Mouse (Mus musculus): Measurements from ENCODE around the gene Prkag2. TPM values are rescaled to one million over a fixed set of nuclear protein-coding genes. Genes with fewer than 3 reads are reported as not detected.

Gene Prkag2
- polyA plus RNA-seq, 1 experiment from 2014 or later: 21.7 TPM

GRCm38 (mm10) chr5:24927706-24928105, 172.7 kb downstream of the Prkag2 start:
- no peaks in the 10 kb centered on the region for H3K36me3 ChIP-seq
- 33% methylated on average over 8 of the region's 8 CpGs for WGBS
- H3K9ac ChIP-seq: no peak overlapping the region
- no peak for ATAC-seq (ENCODE audit: insufficient number of reproducible peaks, low FRiP score, low TSS enrichment, low read depth)
- H3K27ac ChIP-seq: no peak overlapping the region
- H3K4me3 ChIP-seq: no peak overlapping the region
- H3K9me3 ChIP-seq: no peaks in the 10 kb centered on the region
- H3K4me1 ChIP-seq: no peaks in the 10 kb centered on the region
- H3K27me3 ChIP-seq: no peaks in the 10 kb centered on the region
- no peak overlapping the region for H3K4me2 ChIP-seq

GRCm38 (mm10) chr5:24919155-24919554, 181.3 kb downstream of the Prkag2 start:
- Histone ChIP-seq H3K4me3 (no peak overlapping the region), H3K4me1 (no peaks in the 10 kb centered on the region), H3K4me2 (no peak overlapping the region), H3K36me3 (no peaks in the 10 kb centered on the region), H3K9me3 (no peaks in the 10 kb centered on the region), H3K27me3 (no peaks in the 10 kb centered on the region), H3K27ac (no peak overlapping the region), H3K9ac (no peak overlapping the region)
- no peak for ATAC-seq (ENCODE audit: insufficient number of reproducible peaks, low FRiP score, low TSS enrichment, low read depth)
- 87% methylated on average over 1 of the region's 1 CpGs for WGBS

DNA sequence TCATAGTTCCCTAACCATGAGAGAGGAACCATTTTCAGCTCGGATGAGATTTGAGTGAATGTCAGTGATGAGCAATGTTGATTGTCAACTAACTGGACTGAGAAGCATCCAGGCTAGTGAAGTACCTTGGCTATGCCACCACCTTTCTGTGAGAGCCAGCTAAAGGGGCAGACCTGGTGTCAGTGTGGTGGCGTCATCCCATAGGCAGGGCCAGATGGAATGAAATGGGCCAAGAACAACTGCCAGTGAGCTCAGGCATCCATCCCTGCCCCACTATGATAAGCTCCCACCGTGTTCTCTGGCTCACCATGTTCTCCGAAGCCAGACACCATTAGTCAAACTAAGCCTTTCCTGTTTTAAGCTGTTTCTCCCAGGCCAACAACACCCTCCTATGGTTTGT, 183.9 kb downstream of the Prkag2 start:
- Histone ChIP-seq H3K4me1 (no peaks in the 10 kb centered on the region), H3K36me3 (no peaks in the 10 kb centered on the region), H3K9ac (no peak overlapping the region), H3K27me3 (no peaks in the 10 kb centered on the region), H3K9me3 (no peaks in the 10 kb centered on the region), H3K4me2 (no peak overlapping the region), H3K27ac (no peak overlapping the region), H3K4me3 (no peak overlapping the region)
- 79% methylated on average over 4 of the region's 4 CpGs for WGBS
- no peak for ATAC-seq (ENCODE audit: insufficient number of reproducible peaks, low FRiP score, low TSS enrichment, low read depth)

DNA sequence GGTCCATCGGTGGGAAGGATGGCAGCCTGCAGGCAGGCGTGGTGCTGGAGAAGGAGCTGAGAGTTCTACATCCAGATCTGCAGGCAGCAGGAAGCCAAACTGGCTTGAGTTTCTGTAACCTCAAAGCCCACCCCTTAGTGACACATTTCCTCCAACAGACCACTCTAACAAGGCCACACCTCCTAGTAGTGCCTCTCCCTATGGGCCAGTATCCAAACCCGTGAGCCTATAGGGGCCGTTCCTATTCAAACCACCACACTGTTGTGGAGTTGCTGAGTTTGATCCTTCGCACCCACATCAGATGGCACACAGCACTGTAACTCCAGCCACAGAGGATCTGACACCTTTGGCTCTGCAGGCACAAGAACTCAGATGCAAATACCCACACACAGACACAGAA, 185.3 kb downstream of the Prkag2 start:
- ATAC-seq (ENCODE audit: insufficient number of reproducible peaks, low FRiP score, low TSS enrichment, low read depth): no peak
- H3K4me1 ChIP-seq: no peaks in the 10 kb centered on the region
- no peak overlapping the region for H3K4me2 ChIP-seq
- no peaks in the 10 kb centered on the region for H3K36me3 ChIP-seq
- 49% methylated on average over 5 of the region's 5 CpGs for WGBS
- H3K4me3 ChIP-seq: no peak overlapping the region
- no peak overlapping the region for H3K9ac ChIP-seq
- no peaks in the 10 kb centered on the region for H3K27me3 ChIP-seq
- H3K27ac ChIP-seq: no peak overlapping the region
- no peaks in the 10 kb centered on the region for H3K9me3 ChIP-seq

- Histone ChIP-seq H3K9ac (no peak overlapping the region), H3K4me3 (no peak overlapping the region), H3K4me1 (no peaks in the 10 kb centered on the region), H3K27me3 (no peaks in the 10 kb centered on the region), H3K9me3 (no peaks in the 10 kb centered on the region), H3K27ac (no peak overlapping the region), H3K4me2 (no peak overlapping the region), H3K36me3 (no peaks in the 10 kb centered on the region)
- no peak for ATAC-seq (ENCODE audit: insufficient number of reproducible peaks, low FRiP score, low TSS enrichment, low read depth)
- 70% methylated on average over 6 of the region's 6 CpGs for WGBS
Measured at GRCm38 (mm10) chr5:24913656-24914055, 186.8 kb downstream of the Prkag2 start.

GRCm38 (mm10) chr5:24908820-24909716, 191.4 kb downstream of the Prkag2 start:
- no peak for ATAC-seq (ENCODE audit: insufficient number of reproducible peaks, low FRiP score, low TSS enrichment, low read depth)
- H3K4me2 ChIP-seq: peak overlapping the region; percentile 84

GRCm38 (mm10) chr5:24908141-24908819, 192.2 kb downstream of the Prkag2 start:
- H3K4me3 ChIP-seq: peak overlapping the region; percentile 79
- H3K4me2 ChIP-seq: peak overlapping the region; percentile 84
- peak overlapping the region; percentile 78 for H3K9ac ChIP-seq
- peaks cover 12% of the 10 kb centered on the region for H3K4me1 ChIP-seq
- no peaks in the 10 kb centered on the region for H3K9me3 ChIP-seq
- under 1% methylated on average over 77 of the region's 87 CpGs for WGBS
- H3K36me3 ChIP-seq: no peaks in the 10 kb centered on the region
- no peaks in the 10 kb centered on the region for H3K27me3 ChIP-seq
- ATAC-seq (ENCODE audit: insufficient number of reproducible peaks, low FRiP score, low TSS enrichment, low read depth): peak; percentile 88
- peak overlapping the region; percentile 94 for H3K27ac ChIP-seq

More at GRCm38 (mm10) chr5:24908820-24909716, 191.4 kb downstream of the Prkag2 start:
- H3K9ac ChIP-seq: peak overlapping the region; percentile 78; the same call in 1 of the 2 replicates
- H3K4me3 ChIP-seq: peak overlapping the region; percentile 79
- no peaks in the 10 kb centered on the region for H3K9me3 ChIP-seq
- H3K27ac ChIP-seq: peak overlapping the region; percentile 94
- H3K4me1 ChIP-seq: peaks cover 12% of the 10 kb centered on the region
- WGBS: 13% methylated on average over 15 of the region's 19 CpGs
- no peaks in the 10 kb centered on the region for H3K36me3 ChIP-seq
- H3K27me3 ChIP-seq: no peaks in the 10 kb centered on the region

GRCm38 (mm10) chr5:24907737-24908136, 192.7 kb downstream of the Prkag2 start:
- H3K36me3 ChIP-seq: no peaks in the 10 kb centered on the region
- 0 out of 2 replicates have a peak, but pooled peaks have one; percentile 21 for ATAC-seq (ENCODE audit: insufficient number of reproducible peaks, low FRiP score, low TSS enrichment, low read depth)
- H3K9ac ChIP-seq: peak overlapping the region; percentile 78
- no peaks in the 10 kb centered on the region for H3K9me3 ChIP-seq
- 0% methylated on average over 26 of the region's 26 CpGs for WGBS
- peak overlapping the region; percentile 79 for H3K4me3 ChIP-seq
- peak overlapping the region; percentile 84 for H3K4me2 ChIP-seq
- peak overlapping the region; percentile 94 for H3K27ac ChIP-seq
- no peaks in the 10 kb centered on the region for H3K27me3 ChIP-seq
- H3K4me1 ChIP-seq: peaks cover 12% of the 10 kb centered on the region

GRCm38 (mm10) chr5:24906844-24907243, 193.6 kb downstream of the Prkag2 start:
- Histone ChIP-seq H3K9me3 (no peaks in the 10 kb centered on the region), H3K36me3 (no peaks in the 10 kb centered on the region), H3K4me2 (peak overlapping the region; percentile 84), H3K27ac (no peak overlapping the region), H3K27me3 (no peaks in the 10 kb centered on the region), H3K4me3 (peak overlapping the region; percentile 79), H3K4me1 (peaks cover 12% of the 10 kb centered on the region), H3K9ac (no peak overlapping the region)
- WGBS: 50% methylated on average over 9 of the region's 9 CpGs
- ATAC-seq (ENCODE audit: insufficient number of reproducible peaks, low FRiP score, low TSS enrichment, low read depth): no peak

DNA sequence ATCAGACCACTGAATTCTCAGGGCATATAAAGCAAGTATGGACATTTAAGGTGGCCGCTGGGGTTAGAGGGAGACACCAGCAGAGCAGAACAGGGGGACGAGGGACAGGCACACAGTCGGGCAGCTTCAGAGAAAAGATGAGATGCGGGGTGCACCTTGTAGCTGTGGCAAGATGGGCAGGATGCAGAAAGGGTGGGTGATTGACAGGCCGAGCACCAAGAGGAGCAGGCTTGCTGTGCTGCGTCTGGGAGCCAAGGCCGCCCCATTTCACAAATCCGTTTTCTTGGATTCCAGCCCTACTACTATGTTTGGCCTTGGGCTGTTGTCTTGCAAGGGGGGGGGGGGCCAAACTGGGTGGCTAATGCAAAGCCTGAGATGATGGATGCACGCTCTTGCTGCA, 195.5 kb downstream of the Prkag2 start:
- Histone ChIP-seq H3K27me3 (no peaks in the 10 kb centered on the region), H3K4me1 (peaks cover 12% of the 10 kb centered on the region), H3K4me2 (no peak overlapping the region), H3K9me3 (no peaks in the 10 kb centered on the region), H3K36me3 (peaks cover 6% of the 10 kb centered on the region; the same call in 1 of the 2 replicates), H3K9ac (no peak overlapping the region), H3K4me3 (no peak overlapping the region), H3K27ac (no peak overlapping the region)
- WGBS: 87% methylated on average over 9 of the region's 9 CpGs
- no peak for ATAC-seq (ENCODE audit: insufficient number of reproducible peaks, low FRiP score, low TSS enrichment, low read depth)

DNA sequence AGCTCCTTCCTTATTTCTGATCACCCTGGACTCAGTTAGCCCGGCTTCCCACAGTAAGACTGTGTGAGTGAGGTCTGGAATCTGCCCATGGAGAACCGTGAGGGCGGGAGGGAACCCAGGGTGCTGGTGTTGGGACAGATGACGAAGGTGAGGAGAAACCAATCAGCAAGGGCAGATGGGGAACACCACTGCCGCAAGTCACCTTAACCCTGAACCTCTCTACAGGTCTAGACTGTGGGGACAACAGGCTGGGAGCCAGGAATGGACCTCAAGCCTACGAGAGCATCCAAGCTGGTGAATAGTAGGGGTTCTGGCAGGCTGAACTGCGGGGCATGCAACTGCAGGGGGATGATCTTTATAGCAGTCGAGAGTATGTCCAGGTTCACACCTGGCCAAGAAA, 196.0 kb downstream of the Prkag2 start:
- Histone ChIP-seq H3K4me1 (peaks cover 12% of the 10 kb centered on the region), H3K27ac (no peak overlapping the region), H3K27me3 (no peaks in the 10 kb centered on the region), H3K4me2 (no peak overlapping the region), H3K9ac (no peak overlapping the region), H3K36me3 (peaks cover 6% of the 10 kb centered on the region; the same call in 1 of the 2 replicates), H3K4me3 (no peak overlapping the region), H3K9me3 (no peaks in the 10 kb centered on the region)
- no peak for ATAC-seq (ENCODE audit: insufficient number of reproducible peaks, low FRiP score, low TSS enrichment, low read depth)
- WGBS: 88% methylated on average over 8 of the region's 8 CpGs

DNA sequence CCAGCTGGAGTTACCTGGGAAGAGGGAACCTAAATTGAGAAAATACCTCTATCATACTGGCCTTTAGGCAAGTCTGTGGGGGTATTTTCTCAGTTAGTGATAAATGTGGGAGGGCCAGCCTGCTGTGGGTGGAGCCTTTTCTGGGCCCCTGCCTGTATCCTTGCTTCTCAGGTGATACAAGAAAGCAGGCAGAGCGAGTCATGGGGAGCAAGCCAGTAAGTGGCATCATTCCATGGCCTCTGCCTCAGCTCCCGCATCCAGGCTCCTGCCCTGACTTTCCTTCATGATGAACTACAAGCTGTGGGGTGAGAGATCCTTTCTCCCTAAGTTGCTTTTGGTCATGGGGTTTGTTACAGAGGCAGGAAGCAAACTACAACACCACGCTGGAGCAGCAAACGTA, 196.4 kb downstream of the Prkag2 start:
- H3K36me3 ChIP-seq: peaks cover 6% of the 10 kb centered on the region; the same call in 1 of the 2 replicates
- ATAC-seq (ENCODE audit: insufficient number of reproducible peaks, low FRiP score, low TSS enrichment, low read depth): no peak
- 83% methylated on average over 4 of the region's 4 CpGs for WGBS
- no peaks in the 10 kb centered on the region for H3K27me3 ChIP-seq
- H3K9ac ChIP-seq: no peak overlapping the region
- no peak overlapping the region for H3K27ac ChIP-seq
- H3K4me1 ChIP-seq: peaks cover 12% of the 10 kb centered on the region
- H3K4me2 ChIP-seq: no peak overlapping the region
- no peak overlapping the region for H3K4me3 ChIP-seq
- H3K9me3 ChIP-seq: no peaks in the 10 kb centered on the region

Measured in limb, embryonic 15.5 days (tissue).